Mouse (Mus musculus) heart, adult 2 months (tissue): Measurements from ENCODE around the gene Ccdc73. TPM values are rescaled to one million over a fixed set of nuclear protein-coding genes. Genes with fewer than 3 reads are reported as not detected.

ENCODE experiments used
- DNase-seq, 2 experiments: peaks; one replicate each; pipeline ENCODE4 v3.0.0; 2021
- H3K27ac ChIP-seq: fragments of 200-600 bp; 2 replicates; pipeline ENCODE4 v1.8.1; 2022
- H3K27me3 ChIP-seq: fragments of 200-500 bp; 2 replicates; pipeline ENCODE4 v1.6.1; 2012; ENCODE audit warnings: mild to moderate bottlenecking, low read length, inconsistent platforms, mixed read lengths; ENCODE audit not compliant: control insufficient read depth, insufficient read depth
- H3K36me3 ChIP-seq: fragments of 200-500 bp; 2 replicates; pipeline ENCODE4 v1.6.1; 2012; ENCODE audit warnings: low read length, inconsistent platforms; ENCODE audit not compliant: control insufficient read depth, insufficient read depth
- H3K4me1 ChIP-seq: fragments of 200-500 bp; 2 replicates; pipeline ENCODE4 v1.6.1; 2011; ENCODE audit warnings: low read length; ENCODE audit not compliant: control insufficient read depth, insufficient read depth
- H3K4me3 ChIP-seq: fragments of 200-600 bp; 2 replicates; pipeline ENCODE4 v1.8.1; 2022
- H3K79me2 ChIP-seq: fragments of 200-500 bp; replicated peaks from 2 replicates; pipeline ENCODE4 v1.6.1; 2012; ENCODE audit warnings: mild to moderate bottlenecking, inconsistent platforms, low read length, moderate library complexity, mixed read lengths; ENCODE audit not compliant: control insufficient read depth, insufficient read depth
- H3K9ac ChIP-seq: fragments of 200-500 bp; 2 replicates; pipeline ENCODE4 v1.6.1; 2012; ENCODE audit warnings: low read depth, mild to moderate bottlenecking, control low read depth, inconsistent platforms, low read length, mixed read lengths
- CTCF ChIP-seq: fragments of 200-600 bp; IDR thresholded peaks from 2 replicates; pipeline ENCODE4 v1.8.1; 2022; ENCODE audit warnings: antibody characterized with exemption, mild to moderate bottlenecking, moderate library complexity
- EP300 ChIP-seq: fragments of 200-500 bp; IDR thresholded peaks from 2 replicates; pipeline ENCODE4 v1.6.1; 2011; ENCODE audit warnings: low read depth, low read length, control low read depth; ENCODE audit not compliant: insufficient read depth
- POLR2A ChIP-seq: fragments of 200-500 bp; IDR thresholded peaks from 2 replicates; pipeline ENCODE4 v1.6.1; 2011; ENCODE audit warnings: mild to moderate bottlenecking, low read depth, low read length, control low read depth; ENCODE audit not compliant: insufficient read depth
- WGBS: fragments of 180-500 bp; shearing (Covaris S2); methylation state at CpG from one replicate; pipeline ENCODE4 v1.1.7; 2018; 5-methylcytosine and 5-hydroxymethylcytosine counted together
- intact Hi-C: fragments of 180-260 bp; cut with DNase I; formaldehyde crosslinking; loops from one replicate; pipeline ENCODE4 v1.15.1; 2025
- polyA plus RNA-seq: library from polyadenylated mRNA; depleted of rRNA; stranded (reverse); fragments of >200 nt; gene quantifications from 2 replicates; pipeline ENCODE4 v1.2.3, GENCODE M21; 2012
- total RNA-seq, 2 experiments: library from RNA; stranded (reverse); gene quantifications; 2 replicates each; pipeline ENCODE4 v1.2.3; 2021

Ccdc73 gene
- total and polyA plus RNA-seq, 3 experiments: 2.5 to 4.9 (median 4.1) TPM

- Histone ChIP-seq H3K9ac (no peak overlapping the region), H3K79me2 (no peaks in the 10 kb centered on the region), H3K4me3 (no peak overlapping the region), H3K27me3 (no peaks in the 10 kb centered on the region), H3K36me3 (no peaks in the 10 kb centered on the region), H3K27ac (no peak overlapping the region), H3K4me1 (no peaks in the 10 kb centered on the region)
- intact Hi-C loops: loop anchor here (1.0 to 2.0 kb wide), 2 partner anchors 303 to 342 kb away; no protein-coding TSS in a partner anchor
- DNase-seq: peak; percentile 65 to 82
- TF ChIP-seq CTCF: peak; percentile 96
- TF ChIP-seq POLR2A: no peak
- TF ChIP-seq EP300: peak; percentile 71; the same call in 1 of the 2 replicates
- 17% methylated on average over 10 of the region's 10 CpGs for WGBS
Observed at GRCm38 (mm10) chr2:104887882-104888566, 20.4 kb downstream of the Ccdc73 start.

- intact Hi-C loops: no loop called here
- Histone ChIP-seq H3K27me3 (no peaks in the 10 kb centered on the region), H3K27ac (no peak overlapping the region), H3K4me3 (no peak overlapping the region), H3K9ac (no peak overlapping the region), H3K4me1 (no peaks in the 10 kb centered on the region), H3K36me3 (no peaks in the 10 kb centered on the region), H3K79me2 (no peaks in the 10 kb centered on the region)
- WGBS: 79% methylated on average over 2 of the region's 2 CpGs
- TF ChIP-seq EP300 (no peak), CTCF (no peak), POLR2A (no peak)
- DNase-seq: no peak
Observed at GRCm38 (mm10) chr2:104899975-104900374, 32.4 kb downstream of the Ccdc73 start.

GRCm38 (mm10) chr2:104915709-104916108 is 48.1 kb downstream of the Ccdc73 start:
- Histone ChIP-seq H3K9ac (no peak overlapping the region), H3K36me3 (no peaks in the 10 kb centered on the region), H3K27me3 (no peaks in the 10 kb centered on the region), H3K79me2 (no peaks in the 10 kb centered on the region), H3K4me3 (no peak overlapping the region), H3K4me1 (no peaks in the 10 kb centered on the region), H3K27ac (no peak overlapping the region)
- DNase-seq: no peak
- 85% methylated on average over 3 of the region's 3 CpGs for WGBS
- intact Hi-C loops: no loop called here
- TF ChIP-seq POLR2A: no peak
- no peak for TF ChIP-seq EP300
- peak; percentile 33 for TF ChIP-seq CTCF

DNA sequence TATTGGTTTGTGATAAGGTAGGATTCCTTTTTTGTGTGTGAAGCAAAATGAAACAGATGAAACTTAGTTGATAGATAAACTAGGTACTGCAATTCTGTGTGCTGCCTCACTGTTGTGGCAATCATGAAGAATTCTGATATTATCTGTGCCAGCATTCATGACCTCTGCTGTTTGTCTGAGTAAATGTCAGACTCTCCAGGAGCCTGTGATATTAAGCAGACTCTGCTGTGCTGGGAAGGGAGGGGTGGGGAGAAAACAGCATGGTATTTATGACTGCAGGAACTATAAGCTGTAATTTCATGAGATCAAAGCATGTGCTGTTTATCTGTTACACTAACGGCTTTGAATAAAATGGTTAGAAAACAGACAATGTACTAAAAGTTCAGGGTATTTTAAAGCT is 96.9 kb downstream of the Ccdc73 start:
- 12% methylated on average over 1 of the region's 1 CpGs for WGBS
- intact Hi-C loops: no loop called here
- 0 out of 2 replicates have a peak, but pooled peaks have one; percentile 16 for TF ChIP-seq EP300
- no peak for TF ChIP-seq POLR2A
- no peaks in the 10 kb centered on the region for H3K79me2 ChIP-seq
- no peaks in the 10 kb centered on the region for H3K36me3 ChIP-seq
- no peaks in the 10 kb centered on the region for H3K27me3 ChIP-seq
- H3K9ac ChIP-seq: no peak overlapping the region
- peak overlapping the region; percentile 49 for H3K27ac ChIP-seq
- H3K4me3 ChIP-seq: no peak overlapping the region
- H3K4me1 ChIP-seq: no peaks in the 10 kb centered on the region
- no peak for DNase-seq

GRCm38 (mm10) chr2:104981712-104982111 is 114.1 kb downstream of the Ccdc73 start:
- Histone ChIP-seq H3K27me3 (no peaks in the 10 kb centered on the region), H3K4me3 (no peak overlapping the region)
- 39% methylated on average over 2 of the region's 2 CpGs for WGBS

DNA sequence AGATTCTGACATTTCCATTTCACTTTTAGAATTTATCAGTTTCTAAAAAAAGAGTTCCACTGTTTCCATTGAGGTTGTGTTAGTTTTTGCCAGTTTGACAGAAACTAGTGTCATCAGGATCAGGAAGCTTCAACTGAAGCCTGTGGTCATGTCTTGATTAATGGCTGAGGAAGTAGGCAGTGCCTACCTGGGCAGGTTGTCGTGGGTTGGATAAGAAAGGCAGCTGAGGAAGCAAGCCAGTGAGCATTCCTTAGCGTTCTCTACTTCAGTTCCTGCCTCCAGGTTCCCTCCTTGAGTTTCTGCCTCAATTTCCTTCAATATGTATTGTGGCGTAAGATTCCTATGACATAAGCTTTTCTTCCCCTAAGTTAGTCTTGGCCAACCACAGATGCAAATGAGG is 118.2 kb downstream of the Ccdc73 start:
- no peak overlapping the region for H3K27ac ChIP-seq
- H3K36me3 ChIP-seq: no peaks in the 10 kb centered on the region
- no peaks in the 10 kb centered on the region for H3K4me1 ChIP-seq
- intact Hi-C loops: no loop called here
- no peak overlapping the region for H3K4me3 ChIP-seq
- no peak overlapping the region for H3K9ac ChIP-seq
- no peaks in the 10 kb centered on the region for H3K27me3 ChIP-seq
- H3K79me2 ChIP-seq: no peaks in the 10 kb centered on the region
- 49% methylated on average over 3 of the region's 3 CpGs for WGBS
- DNase-seq: no peak
- TF ChIP-seq CTCF (no peak), POLR2A (no peak), EP300 (no peak)

More at GRCm38 (mm10) chr2:104981712-104982111, 114.1 kb downstream of the Ccdc73 start:
- TF ChIP-seq POLR2A (no peak), EP300 (no peak), CTCF (no peak)
- no peaks in the 10 kb centered on the region for H3K4me1 ChIP-seq
- H3K9ac ChIP-seq: no peak overlapping the region
- no peaks in the 10 kb centered on the region for H3K36me3 ChIP-seq
- DNase-seq: no peak
- H3K79me2 ChIP-seq: no peaks in the 10 kb centered on the region
- no peak overlapping the region for H3K27ac ChIP-seq
- intact Hi-C loops: no loop called here
